Mouse (Mus musculus) intestine, embryonic 14.5 days (tissue): ENCODE data around the gene E030030I06Rik. TPM values are rescaled to one million over a fixed set of nuclear protein-coding genes. Genes with fewer than 3 reads are reported as not detected.
A peak's percentile ranks its signal among the peaks of the same experiment; 100 is the strongest.
"Not testable (repeated sequence)": the region's sequence is repeated elsewhere in the genome, so short reads cannot be mapped to it uniquely, and the experiment has no call there.

Experiments
- ATAC-seq: fragments of 200-750 bp; cut with Nextera tagmentation; replicated peaks from 2 replicates; pipeline ENCODE4 v1.8.0; 2017; ENCODE audit warnings: low read depth, moderate number of reproducible peaks, moderate TSS enrichment, moderate library complexity; ENCODE audit not compliant: low FRiP score, low TSS enrichment
- DNase-seq: peaks from one replicate; pipeline ENCODE4 v3.0.0-alpha.2; 2018; ENCODE audit warnings: low spot score
- H3K27ac ChIP-seq: fragments of 300-500 bp; sonication (generic); 2 replicates; pipeline ENCODE4 v1.5.1; 2014; ENCODE audit warnings: low read depth, mild to moderate bottlenecking, control low read depth
- H3K27me3 ChIP-seq: fragments of 300-500 bp; sonication (generic); replicated peaks from 2 replicates; pipeline ENCODE4 v1.6.1; 2014; ENCODE audit warnings: low read length, control low read depth; ENCODE audit not compliant: control insufficient read depth, insufficient read depth
- H3K36me3 ChIP-seq: fragments of 300-500 bp; sonication (generic); 2 replicates; pipeline ENCODE4 v1.6.1; 2014; ENCODE audit warnings: low read length, control low read depth; ENCODE audit not compliant: control insufficient read depth, insufficient read depth
- H3K4me1 ChIP-seq: fragments of 300-500 bp; sonication (generic); replicated peaks from 2 replicates; pipeline ENCODE4 v1.6.1; 2014; ENCODE audit warnings: low read length, control low read depth, mixed read lengths; ENCODE audit not compliant: control insufficient read depth, insufficient read depth
- H3K4me2 ChIP-seq: fragments of 300-500 bp; sonication (generic); 2 replicates; pipeline ENCODE4 v1.6.1; 2014; ENCODE audit warnings: low read length
- H3K4me3 ChIP-seq: fragments of 300-500 bp; sonication (generic); 2 replicates; pipeline ENCODE4 v1.5.1; 2014; ENCODE audit warnings: low read depth, low read length, control low read depth, mixed read lengths
- H3K9ac ChIP-seq: fragments of 300-500 bp; sonication (generic); 2 replicates; pipeline ENCODE4 v1.6.1; 2014; ENCODE audit warnings: mild to moderate bottlenecking, low read length
- H3K9me3 ChIP-seq: fragments of 300-500 bp; sonication (generic); 2 replicates; pipeline ENCODE4 v1.6.1; 2016; ENCODE audit warnings: low read length, control low read depth; ENCODE audit not compliant: control insufficient read depth
- WGBS: fragments of 180-500 bp; shearing (Covaris S2); extraction: QIAGEN DNeasy Blood & Tissue Kit; methylation state at CpG from one replicate; pipeline ENCODE4 v1.1.7; 2014; 5-methylcytosine and 5-hydroxymethylcytosine counted together
- polyA plus RNA-seq: library from polyadenylated mRNA; unstranded; fragments of >200 nt; fragmentation: Nextera tagmentation; extraction: Ambion mirVana; gene quantifications from 2 replicates; pipeline ENCODE4 v1.2.1, GENCODE M21; 2014

Gene E030030I06Rik
- polyA plus RNA-seq, 1 experiment from 2014 or later = 32.8 TPM

DNA sequence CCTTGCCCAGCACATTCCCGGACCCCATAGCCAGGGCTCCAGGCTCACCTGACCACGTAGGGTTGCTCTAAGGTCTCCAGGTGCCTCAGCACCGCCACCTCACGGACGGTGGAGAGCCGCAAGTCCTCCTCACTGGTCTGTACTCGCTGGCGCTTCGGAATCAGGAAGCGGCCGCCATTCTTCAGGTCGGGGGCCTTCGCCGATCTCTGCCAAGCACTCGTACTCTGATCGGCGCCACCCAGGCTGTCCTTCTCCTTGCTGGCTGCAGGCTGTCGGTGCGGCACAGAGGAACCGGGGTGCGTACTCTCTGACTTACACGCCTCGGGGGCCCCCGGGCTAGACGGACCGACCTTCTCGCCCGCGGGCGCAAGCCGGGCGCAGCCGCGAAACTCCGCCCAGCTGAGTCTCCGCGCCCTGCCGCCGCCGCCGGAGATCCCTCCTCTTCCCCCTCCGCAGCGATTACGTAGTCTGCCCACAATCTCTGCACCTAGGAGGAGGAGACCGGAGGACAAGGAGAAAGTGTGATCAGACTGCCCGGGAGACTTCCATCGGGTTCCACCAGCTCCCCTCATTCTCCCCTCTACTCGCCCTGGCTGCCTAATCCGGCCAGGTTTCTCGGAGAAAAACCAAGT is 513 bp downstream of the E030030I06Rik start:
- WGBS = 0% methylated on average over 46 of the region's 50 CpGs

DNA sequence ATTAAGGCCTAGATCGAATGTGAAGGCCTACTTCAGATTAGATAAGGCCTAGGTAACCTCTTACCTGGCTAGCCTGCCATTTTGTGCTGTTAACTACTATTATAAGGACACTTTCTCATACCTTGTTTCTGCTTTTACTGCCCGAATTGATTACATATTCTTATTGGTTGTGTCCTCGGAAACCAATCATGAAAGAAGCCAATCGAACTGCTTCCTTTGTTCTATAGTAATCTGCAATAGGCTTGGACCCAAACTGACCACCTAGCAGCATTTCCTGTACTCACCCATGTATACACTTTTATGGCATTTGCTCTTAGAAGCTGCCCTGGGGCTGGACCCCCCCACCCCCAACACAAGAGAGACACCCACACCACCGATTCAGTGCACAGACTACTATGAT is 6.1 kb downstream of the E030030I06Rik start:
- ATAC-seq = no peak

More for the DNA sequence above, 513 bp downstream of the E030030I06Rik start:
- Histone ChIP-seq H3K36me3 (no peaks in the 10 kb centered on the region), H3K9ac (peak overlapping the region; percentile 74), H3K4me1 (peaks cover 6% of the 10 kb centered on the region; the same call in 1 of the 2 replicates), H3K9me3 (no peaks in the 10 kb centered on the region), H3K27me3 (peaks cover 32% of the 10 kb centered on the region), H3K27ac (peak overlapping the region; percentile 62), H3K4me2 (peak overlapping the region; percentile 96), H3K4me3 (peak overlapping the region; percentile 59)
- ATAC-seq (peak; percentile 87), DNase-seq (peak; percentile 92)

DNA sequence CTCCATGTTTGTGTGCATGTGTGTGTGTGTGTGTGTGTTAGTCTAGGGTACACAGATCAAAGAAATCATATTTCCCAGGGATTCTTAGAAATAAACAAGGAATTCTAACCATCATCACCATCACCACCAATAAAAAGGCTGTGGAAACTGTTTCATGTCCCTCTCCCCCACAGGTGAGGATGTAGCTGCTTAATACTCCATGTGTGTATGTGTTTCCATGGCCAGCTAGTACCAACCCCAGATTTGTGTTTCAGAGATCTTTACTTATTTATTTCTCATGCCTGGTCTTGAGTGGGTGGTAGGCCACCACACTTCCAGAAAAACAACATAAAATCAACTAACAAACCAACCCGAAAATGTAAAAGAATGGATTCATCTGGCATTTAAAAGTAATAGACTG is 6.9 kb downstream of the E030030I06Rik start:
- WGBS = 88% methylated on average over 1 of the region's 1 CpGs
- H3K9ac ChIP-seq, ATAC-seq: not testable (repeated sequence)

More for the DNA sequence above, 6.1 kb downstream of the E030030I06Rik start:
- H3K36me3 ChIP-seq = no peaks in the 10 kb centered on the region
- H3K9ac ChIP-seq = no peak overlapping the region
- no peak overlapping the region for H3K4me2 ChIP-seq
- H3K9me3 ChIP-seq = no peaks in the 10 kb centered on the region
- 80% methylated on average over 5 of the region's 5 CpGs for WGBS
- no peak overlapping the region for H3K27ac ChIP-seq
- DNase-seq = no peak
- H3K27me3 ChIP-seq = no peaks in the 10 kb centered on the region
- no peak overlapping the region for H3K4me3 ChIP-seq
- H3K4me1 ChIP-seq = no peaks in the 10 kb centered on the region

DNA sequence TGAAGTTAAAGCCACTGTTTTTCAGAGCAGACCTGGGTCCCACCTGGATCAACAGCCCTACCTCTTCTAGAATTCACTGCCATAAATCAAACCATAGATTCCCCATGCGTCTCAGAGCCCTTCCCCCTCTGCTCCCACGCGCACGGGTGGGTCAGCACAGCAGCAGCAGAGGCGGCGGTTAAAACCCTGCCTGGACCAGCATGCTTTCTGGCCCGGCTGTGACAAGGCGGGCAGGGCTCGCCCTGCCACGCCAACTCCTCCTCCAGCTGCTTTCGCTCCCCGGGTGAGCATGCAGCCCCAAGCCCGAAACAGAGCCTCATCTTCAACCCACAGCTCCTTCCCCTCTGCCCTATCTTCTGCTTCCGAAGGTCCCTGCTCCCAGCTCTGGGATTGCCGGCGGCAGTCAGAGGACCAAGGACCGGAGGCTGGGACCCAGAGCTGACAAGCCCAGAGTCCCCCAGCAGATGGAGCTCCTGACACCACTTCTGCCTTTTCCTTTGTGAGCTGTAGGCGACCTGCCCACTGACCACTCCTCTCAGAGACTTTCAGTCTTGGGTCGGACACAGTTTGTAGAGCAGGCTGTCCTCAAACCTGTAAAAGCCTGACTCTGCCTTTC is 8.3 kb downstream of the E030030I06Rik start:
- ATAC-seq (peak; percentile 51), DNase-seq (peak; percentile 88)
- Histone ChIP-seq H3K27ac (no peak overlapping the region), H3K4me3 (peak overlapping the region; percentile 34), H3K9me3 (no peaks in the 10 kb centered on the region), H3K9ac (peak overlapping the region; percentile 27; the same call in 1 of the 2 replicates), H3K4me1 (no peaks in the 10 kb centered on the region), H3K4me2 (peak overlapping the region; percentile 54), H3K27me3 (no peaks in the 10 kb centered on the region), H3K36me3 (no peaks in the 10 kb centered on the region)
- WGBS = under 1% methylated on average over 19 of the region's 19 CpGs

More for the DNA sequence above, 6.9 kb downstream of the E030030I06Rik start:
- not testable (repeated sequence) for H3K36me3 ChIP-seq, H3K4me1 ChIP-seq, H3K4me2 ChIP-seq, H3K4me3 ChIP-seq, H3K9me3 ChIP-seq, H3K27ac ChIP-seq, H3K27me3 ChIP-seq
- peak; percentile 91 for DNase-seq

- H3K4me2 ChIP-seq = no peak overlapping the region
- no peaks in the 10 kb centered on the region for H3K4me1 ChIP-seq
- no peak overlapping the region for H3K9ac ChIP-seq
- DNase-seq = no peak
- H3K27me3 ChIP-seq = no peaks in the 10 kb centered on the region
- no peaks in the 10 kb centered on the region for H3K36me3 ChIP-seq
- no peaks in the 10 kb centered on the region for H3K9me3 ChIP-seq
- no peak for ATAC-seq
- H3K27ac ChIP-seq = no peak overlapping the region
- WGBS = 100% methylated on average over 2 of the region's 2 CpGs
- H3K4me3 ChIP-seq = no peak overlapping the region
These were observed 74.5 kb downstream of the E030030I06Rik start for GRCm38 (mm10) chr10:22074531-22074930.

DNA sequence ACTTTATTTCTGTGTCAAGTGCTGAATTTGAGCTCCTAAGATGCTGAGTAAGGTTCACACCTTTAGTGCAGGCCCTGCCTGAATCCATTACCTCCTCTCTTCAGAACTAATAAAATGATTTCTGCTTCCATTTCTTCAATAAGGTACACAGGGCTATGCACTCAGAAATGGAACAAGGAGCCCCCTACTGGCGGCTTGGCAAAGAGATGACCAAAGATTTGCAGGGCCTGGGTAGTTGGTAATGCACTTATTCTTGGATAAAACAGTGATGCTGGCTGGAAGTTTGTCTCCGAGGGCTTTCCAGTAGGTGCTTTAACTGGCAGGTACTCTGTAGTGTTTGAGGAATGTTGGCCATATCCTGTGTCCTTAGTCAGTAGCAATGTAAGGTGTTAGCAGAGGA is 76.3 kb downstream of the E030030I06Rik start:
- Histone ChIP-seq H3K9me3 (no peaks in the 10 kb centered on the region), H3K4me2 (no peak overlapping the region), H3K27me3 (no peaks in the 10 kb centered on the region), H3K4me3 (no peak overlapping the region), H3K4me1 (no peaks in the 10 kb centered on the region), H3K36me3 (no peaks in the 10 kb centered on the region), H3K9ac (no peak overlapping the region), H3K27ac (no peak overlapping the region)
- DNase-seq (no peak), ATAC-seq (no peak)
- 63% methylated on average over 2 of the region's 2 CpGs for WGBS

DNA sequence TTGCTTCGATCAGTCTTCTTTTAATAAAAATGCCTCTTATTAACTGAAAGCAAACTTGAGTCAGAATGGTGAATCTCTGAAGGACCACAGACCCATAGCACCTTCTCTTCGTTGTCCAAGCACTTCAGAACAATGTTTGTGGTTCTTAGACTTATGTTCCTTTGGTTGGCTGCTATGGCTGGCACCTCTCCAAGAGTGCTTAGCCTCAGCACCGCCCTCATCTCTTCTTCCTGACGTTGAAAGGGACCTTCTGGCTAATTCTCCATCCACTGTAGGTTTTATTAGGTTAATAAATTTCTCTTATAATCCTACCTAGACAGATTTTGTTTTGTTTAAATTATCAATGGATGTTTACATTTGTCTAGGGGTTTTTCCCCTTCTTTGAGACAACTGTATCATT is 78.5 kb downstream of the E030030I06Rik start:
- WGBS = 31% methylated on average over 4 of the region's 4 CpGs
- no peak overlapping the region for H3K4me3 ChIP-seq
- H3K9me3 ChIP-seq = no peaks in the 10 kb centered on the region
- no peak overlapping the region for H3K9ac ChIP-seq
- DNase-seq (no peak), ATAC-seq (no peak)
- H3K27ac ChIP-seq = no peak overlapping the region
- no peaks in the 10 kb centered on the region for H3K4me1 ChIP-seq
- no peak overlapping the region for H3K4me2 ChIP-seq
- no peaks in the 10 kb centered on the region for H3K36me3 ChIP-seq
- no peaks in the 10 kb centered on the region for H3K27me3 ChIP-seq

DNA sequence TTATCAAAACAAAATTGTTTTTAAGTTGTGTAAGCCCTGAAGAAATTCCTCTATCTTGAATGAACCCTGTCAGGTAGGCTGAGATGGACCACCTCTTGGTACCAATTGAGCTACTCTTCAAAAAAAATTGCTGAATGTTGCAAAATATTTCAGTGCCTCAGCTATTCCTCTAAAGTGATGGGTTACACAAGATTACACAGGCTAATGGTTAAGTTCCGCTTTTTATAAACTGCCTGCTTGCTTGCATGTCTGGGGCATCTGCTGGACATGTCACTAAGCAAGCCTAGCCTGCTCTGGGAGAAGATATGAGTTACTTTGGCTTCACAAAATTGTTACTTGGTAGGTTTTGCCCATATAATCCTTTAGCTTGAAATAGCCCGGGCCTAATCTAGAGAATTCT is 78.9 kb downstream of the E030030I06Rik start:
- WGBS = 89% methylated on average over 2 of the region's 2 CpGs
- Histone ChIP-seq H3K4me1 (no peaks in the 10 kb centered on the region), H3K9me3 (no peaks in the 10 kb centered on the region), H3K4me2 (no peak overlapping the region), H3K27ac (no peak overlapping the region), H3K36me3 (no peaks in the 10 kb centered on the region), H3K9ac (no peak overlapping the region), H3K4me3 (no peak overlapping the region), H3K27me3 (no peaks in the 10 kb centered on the region)
- ATAC-seq (no peak), DNase-seq (no peak)

GRCm38 (mm10) chr10:22067979-22068378 is 81.1 kb downstream of the E030030I06Rik start, which contains the start of gene 4930444G20Rik:
Gene 4930444G20Rik (minus strand): TSS chr10:22068079.
- not testable (repeated sequence) for ATAC-seq

More at GRCm38 (mm10) chr10:22067979-22068378, 81.1 kb downstream of the E030030I06Rik start, which contains the start of gene 4930444G20Rik:
- not testable (repeated sequence) for H3K27me3 ChIP-seq, DNase-seq, H3K9ac ChIP-seq, H3K4me1 ChIP-seq, H3K4me3 ChIP-seq, H3K9me3 ChIP-seq, H3K27ac ChIP-seq, H3K4me2 ChIP-seq, H3K36me3 ChIP-seq
- 93% methylated on average over 7 of the region's 7 CpGs for WGBS
